Mouse (Mus musculus) liver, adult 2 months (tissue): ENCODE data around the gene Tmem230.

Experiments
- CTCF ChIP-seq: fragments of 200-500 bp; IDR thresholded peaks from 2 replicates; pipeline ENCODE4 v1.5.1; 2011; ENCODE audit warnings: low read depth, low read length, control low read depth
- POLR2A ChIP-seq: fragments of 200-500 bp; IDR thresholded peaks from 2 replicates; pipeline ENCODE4 v1.6.1; 2011; ENCODE audit warnings: low read length, control low read depth; ENCODE audit not compliant: insufficient read depth; ENCODE audit errors: extremely low read depth

DNA sequence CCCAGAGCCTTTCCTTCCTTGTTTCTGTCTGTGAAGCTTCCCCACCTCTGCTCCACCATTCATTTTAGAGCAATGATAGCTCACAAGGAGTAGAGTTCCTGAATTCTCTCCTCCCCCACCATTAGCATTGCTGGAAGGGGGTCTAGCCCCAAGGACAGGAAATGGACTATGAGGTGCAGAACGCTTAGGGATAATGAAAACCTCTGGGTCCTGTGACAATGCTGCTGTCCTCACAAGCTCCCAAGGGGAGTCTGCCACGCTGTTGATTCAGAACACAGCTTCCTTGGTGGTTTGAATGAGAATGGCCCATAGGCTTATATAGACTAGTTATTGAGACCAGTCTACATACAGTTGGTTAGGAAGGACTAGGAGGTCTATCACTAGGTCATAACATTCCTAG lies 12.3 kb downstream of the Tmem230 start:
- TF ChIP-seq CTCF, result no peak
- TF ChIP-seq POLR2A, result no peak
